Mouse (Mus musculus): Measurements from ENCODE around the gene Lingo4. TPM values are rescaled to one million over a fixed set of nuclear protein-coding genes. Genes with fewer than 3 reads are reported as not detected.

The Lingo4 gene
- polyA plus RNA-seq, 1 experiment from 2014 or later: 0.42 TPM

DNA sequence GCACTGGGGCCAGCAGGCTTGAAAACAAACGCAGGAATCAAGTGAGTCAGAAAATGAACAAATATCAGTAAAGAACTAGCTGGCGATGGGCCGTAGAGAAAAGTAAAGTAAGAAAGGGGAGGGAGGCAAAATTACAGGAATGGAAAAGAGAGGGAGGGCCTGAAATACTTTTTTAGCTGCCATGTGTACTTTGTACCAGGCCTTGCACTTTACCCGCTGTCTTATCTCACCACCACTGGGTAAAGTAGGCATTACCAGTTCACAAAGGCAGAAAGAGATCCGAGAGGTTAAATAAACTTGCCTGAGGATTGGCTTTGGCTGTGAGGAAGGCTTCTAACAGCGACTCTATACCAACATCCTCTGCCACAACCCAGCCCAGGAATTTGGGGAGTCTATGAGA lies 30.8 kb upstream of the Lingo4 start:
- TF ChIP-seq EP300 (optimal IDR thresholded peaks at IDR 0.05) (no peak), CTCF (IDR thresholded peaks at IDR 0.05; ENCODE audit: low read depth) (no peak)
- WGBS: 56% methylated on average over 6 of the region's 6 CpGs
- Histone ChIP-seq H3K27ac (replicated peaks) (no peak overlapping the region), H3K9ac (ENCODE audit: low read length) (no peak overlapping the region), H3K27me3 (ENCODE audit: control insufficient read depth, insufficient read depth, low read length) (no peaks in the 10 kb centered on the region), H3K4me1 (replicated peaks; ENCODE audit: control insufficient read depth, insufficient read depth) (peaks cover 3% of the 10 kb centered on the region; the same call in 1 of the 2 replicates), H3K9me3 (ENCODE audit: control insufficient read depth, low read length) (no peaks in the 10 kb centered on the region), H3K4me2 (replicated peaks; ENCODE audit: low read depth) (no peak overlapping the region), H3K4me3 (ENCODE audit: low read depth, low read length) (no peak overlapping the region), H3K36me3 (ENCODE audit: control insufficient read depth, insufficient read depth, low read length) (no peaks in the 10 kb centered on the region)
- DNase-seq (ENCODE audit: low spot score): peak; percentile 42
- no peak for ATAC-seq (ENCODE audit: low FRiP score, low TSS enrichment)

DNA sequence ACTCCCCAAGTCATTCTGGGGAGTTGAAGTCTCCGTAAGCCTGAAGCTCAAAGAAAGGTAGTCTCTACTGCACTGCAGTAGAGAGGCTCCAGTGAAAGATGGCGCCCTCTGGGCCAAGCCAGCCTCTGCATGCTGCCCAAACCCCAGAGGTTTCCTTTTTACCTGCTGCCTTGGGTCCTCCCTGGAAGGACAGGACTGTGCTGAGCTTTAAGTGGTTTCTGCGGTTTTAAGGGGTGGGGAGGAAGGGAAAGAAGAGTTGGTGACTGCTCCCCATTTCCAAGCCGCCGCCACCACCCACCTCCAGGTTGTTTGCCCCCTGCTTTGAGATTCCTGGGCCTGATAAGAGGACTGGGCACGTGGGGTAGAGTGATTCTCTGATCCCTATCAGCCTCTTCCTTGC lies 29.7 kb upstream of the Lingo4 start:
- Histone ChIP-seq H3K4me1 (replicated peaks; ENCODE audit: control insufficient read depth, insufficient read depth) (peaks cover 3% of the 10 kb centered on the region; the same call in 1 of the 2 replicates), H3K36me3 (ENCODE audit: control insufficient read depth, insufficient read depth, low read length) (no peaks in the 10 kb centered on the region), H3K9me3 (ENCODE audit: control insufficient read depth, low read length) (no peaks in the 10 kb centered on the region), H3K4me3 (ENCODE audit: low read depth, low read length) (no peak overlapping the region), H3K27me3 (ENCODE audit: control insufficient read depth, insufficient read depth, low read length) (no peaks in the 10 kb centered on the region), H3K4me2 (replicated peaks; ENCODE audit: low read depth) (no peak overlapping the region), H3K9ac (ENCODE audit: low read length) (no peak overlapping the region), H3K27ac (replicated peaks) (no peak overlapping the region)
- 70% methylated on average over 6 of the region's 6 CpGs for WGBS
- TF ChIP-seq CTCF (IDR thresholded peaks at IDR 0.05; ENCODE audit: low read depth): no peak
- no peak for TF ChIP-seq EP300 (optimal IDR thresholded peaks at IDR 0.05)
- ATAC-seq (ENCODE audit: low FRiP score, low TSS enrichment) (no peak), DNase-seq (ENCODE audit: low spot score) (no peak)

DNA sequence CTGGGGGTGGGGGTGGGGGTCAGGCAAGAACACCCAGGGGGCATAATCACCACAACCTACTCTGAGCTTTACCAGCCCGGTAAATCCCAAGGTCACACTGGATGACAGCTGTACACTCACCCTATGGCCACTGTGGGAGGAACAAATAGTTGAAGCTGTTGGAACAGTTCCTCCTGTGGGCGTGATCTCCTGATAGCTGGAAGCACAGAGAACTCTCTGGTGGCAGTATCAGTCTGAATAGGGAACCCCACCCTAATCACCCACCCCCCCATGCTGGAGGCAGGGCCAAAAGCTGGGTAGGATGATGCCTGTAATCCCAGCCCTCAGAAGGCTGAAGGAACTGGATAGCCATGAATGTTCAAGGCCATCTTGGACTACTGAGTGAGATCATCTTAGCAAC lies 28.6 kb upstream of the Lingo4 start:
- Histone ChIP-seq H3K4me1 (replicated peaks; ENCODE audit: control insufficient read depth, insufficient read depth) (no peaks in the 10 kb centered on the region), H3K27me3 (ENCODE audit: control insufficient read depth, insufficient read depth, low read length) (no peaks in the 10 kb centered on the region), H3K36me3 (ENCODE audit: control insufficient read depth, insufficient read depth, low read length) (no peaks in the 10 kb centered on the region), H3K4me3 (ENCODE audit: low read depth, low read length) (no peak overlapping the region), H3K27ac (replicated peaks) (0 out of 2 replicates have a peak overlapping the region, but pooled peaks have one; percentile 45), H3K4me2 (replicated peaks; ENCODE audit: low read depth) (no peak overlapping the region), H3K9me3 (ENCODE audit: control insufficient read depth, low read length) (no peaks in the 10 kb centered on the region), H3K9ac (ENCODE audit: low read length) (no peak overlapping the region)
- TF ChIP-seq CTCF (IDR thresholded peaks at IDR 0.05; ENCODE audit: low read depth) (no peak), EP300 (optimal IDR thresholded peaks at IDR 0.05) (no peak)
- 33% methylated on average over 2 of the region's 2 CpGs for WGBS
- DNase-seq (ENCODE audit: low spot score) (peak; percentile 71), ATAC-seq (ENCODE audit: low FRiP score, low TSS enrichment) (peak; percentile 35)

DNA sequence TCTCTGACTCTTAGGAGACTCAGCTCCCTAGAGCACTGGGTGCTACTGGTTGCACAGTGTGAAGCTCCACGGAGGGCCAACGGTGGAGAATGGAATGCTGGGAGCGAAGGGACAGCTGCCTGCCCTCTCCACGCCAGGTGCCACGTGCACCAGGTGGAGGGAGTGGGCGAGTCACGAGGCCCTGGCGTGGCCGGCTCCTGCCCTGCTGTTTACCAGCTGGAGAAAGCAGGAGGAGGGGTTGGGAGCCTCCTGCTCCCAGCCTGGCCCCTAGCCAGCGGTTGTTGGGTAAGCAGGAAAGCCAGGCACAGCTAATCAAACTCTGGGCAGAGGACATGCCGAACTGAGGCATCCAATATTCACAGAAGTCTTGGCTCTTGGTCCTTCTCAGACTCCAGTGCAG lies 26.7 kb upstream of the Lingo4 start:
- DNase-seq (ENCODE audit: low spot score) (peak; percentile 96), ATAC-seq (ENCODE audit: low FRiP score, low TSS enrichment) (peak; percentile 86)
- Histone ChIP-seq H3K4me3 (ENCODE audit: low read depth, low read length) (no peak overlapping the region; the same call in 1 of the 2 replicates), H3K27me3 (ENCODE audit: control insufficient read depth, insufficient read depth, low read length) (no peaks in the 10 kb centered on the region), H3K36me3 (ENCODE audit: control insufficient read depth, insufficient read depth, low read length) (no peaks in the 10 kb centered on the region), H3K9me3 (ENCODE audit: control insufficient read depth, low read length) (no peaks in the 10 kb centered on the region), H3K9ac (ENCODE audit: low read length) (peak overlapping the region; percentile 18), H3K4me2 (replicated peaks; ENCODE audit: low read depth) (peak overlapping the region; percentile 29), H3K27ac (replicated peaks) (peak overlapping the region; percentile 61; the same call in 1 of the 2 replicates), H3K4me1 (replicated peaks; ENCODE audit: control insufficient read depth, insufficient read depth) (no peaks in the 10 kb centered on the region)
- 2% methylated on average over 11 of the region's 11 CpGs for WGBS
- TF ChIP-seq CTCF (IDR thresholded peaks at IDR 0.05; ENCODE audit: low read depth) (no peak), EP300 (optimal IDR thresholded peaks at IDR 0.05) (no peak)

DNA sequence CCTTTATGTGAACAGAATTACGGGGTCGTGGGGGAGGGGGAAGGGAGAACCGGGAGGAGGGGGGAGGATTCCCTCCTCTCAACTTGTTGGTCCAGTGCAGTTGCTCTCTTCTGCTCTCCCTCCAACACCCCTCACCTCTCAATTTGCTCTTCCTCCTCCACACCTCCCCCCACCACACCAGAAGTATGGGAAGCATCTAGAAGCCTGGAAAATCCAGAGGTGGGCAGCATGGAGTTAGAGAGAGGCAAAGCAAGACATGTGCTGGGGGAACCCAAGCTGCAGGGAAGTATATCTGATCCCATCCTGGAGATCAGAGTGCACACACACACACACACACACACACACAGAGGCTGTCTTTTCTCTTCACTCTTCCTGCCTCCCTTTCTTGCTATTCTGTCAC lies 26.3 kb upstream of the Lingo4 start:
- DNase-seq (ENCODE audit: low spot score) (no peak), ATAC-seq (ENCODE audit: low FRiP score, low TSS enrichment) (no peak)
- TF ChIP-seq EP300 (optimal IDR thresholded peaks at IDR 0.05): no peak
- H3K27ac ChIP-seq (replicated peaks): peak overlapping the region; percentile 61; the same call in 1 of the 2 replicates
- no peak overlapping the region; the same call in 1 of the 2 replicates for H3K4me3 ChIP-seq (ENCODE audit: low read depth, low read length)
- no peaks in the 10 kb centered on the region for H3K27me3 ChIP-seq (ENCODE audit: control insufficient read depth, insufficient read depth, low read length)
- no peaks in the 10 kb centered on the region for H3K4me1 ChIP-seq (replicated peaks; ENCODE audit: control insufficient read depth, insufficient read depth)
- no peaks in the 10 kb centered on the region for H3K36me3 ChIP-seq (ENCODE audit: control insufficient read depth, insufficient read depth, low read length)
- WGBS: 5% methylated on average over 3 of the region's 3 CpGs
- H3K4me2 ChIP-seq (replicated peaks; ENCODE audit: low read depth): peak overlapping the region; percentile 29; the same call in 1 of the 2 replicates
- no peaks in the 10 kb centered on the region for H3K9me3 ChIP-seq (ENCODE audit: control insufficient read depth, low read length)
- peak overlapping the region; percentile 18 for H3K9ac ChIP-seq (ENCODE audit: low read length)

DNA sequence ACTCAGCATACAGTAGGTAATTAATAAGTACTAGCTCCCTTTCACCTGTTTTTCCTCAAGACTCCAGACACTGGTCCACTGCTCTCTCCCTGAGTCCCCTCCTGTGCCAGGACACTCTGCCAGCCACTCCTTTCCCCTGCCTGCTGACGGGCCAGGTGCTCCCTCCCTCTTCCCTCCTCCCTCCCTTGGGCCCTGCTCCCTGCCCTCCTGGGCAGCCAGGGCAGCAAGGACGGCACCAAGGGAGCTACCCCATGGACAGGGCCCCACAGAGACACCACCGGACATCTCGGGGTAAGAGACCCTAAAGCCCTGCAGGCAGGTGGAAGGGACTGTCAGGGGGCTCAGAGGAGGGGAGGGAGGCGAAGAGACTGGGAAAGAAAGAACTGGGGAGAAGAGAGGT lies 25.7 kb upstream of the Lingo4 start, which contains the start of gene Rorc:
TSS of gene Rorc (plus strand) at position 154 of the 400 bp plus-strand sequence.
- Histone ChIP-seq H3K9ac (ENCODE audit: low read length) (peak within 1 kb of the TSS; percentile 45), H3K4me3 (ENCODE audit: low read depth, low read length) (peak within 1 kb of the TSS; percentile 35), H3K36me3 (ENCODE audit: control insufficient read depth, insufficient read depth, low read length) (no peaks in the 10 kb centered on the region), H3K4me2 (replicated peaks; ENCODE audit: low read depth) (peak within 1 kb of the TSS; percentile 52), H3K27me3 (ENCODE audit: control insufficient read depth, insufficient read depth, low read length) (no peaks in the 10 kb centered on the region), H3K27ac (replicated peaks) (peak within 1 kb of the TSS; percentile 61), H3K4me1 (replicated peaks; ENCODE audit: control insufficient read depth, insufficient read depth) (no peaks in the 10 kb centered on the region), H3K9me3 (ENCODE audit: control insufficient read depth, low read length) (no peaks in the 10 kb centered on the region)
- TF ChIP-seq CTCF (IDR thresholded peaks at IDR 0.05; ENCODE audit: low read depth): no peak
- TF ChIP-seq EP300 (optimal IDR thresholded peaks at IDR 0.05): no peak
- peak; percentile 79 for DNase-seq (ENCODE audit: low spot score)
- WGBS: 23% methylated on average over 5 of the region's 5 CpGs
- ATAC-seq (ENCODE audit: low FRiP score, low TSS enrichment): peak; percentile 67
